Mouse (Mus musculus) c-Kit-negative CD71-positive TER-119-positive erythroid progenitor cells, embryonic 14.5 days (primary cell): Measurements from ENCODE around the gene Vav3.

ENCODE experiments used
- DNase-seq: peaks from one replicate; pipeline ENCODE4 v3.0.0-alpha.2; 2013; ENCODE audit warnings: low read depth, low spot score

The Vav3 gene

DNA sequence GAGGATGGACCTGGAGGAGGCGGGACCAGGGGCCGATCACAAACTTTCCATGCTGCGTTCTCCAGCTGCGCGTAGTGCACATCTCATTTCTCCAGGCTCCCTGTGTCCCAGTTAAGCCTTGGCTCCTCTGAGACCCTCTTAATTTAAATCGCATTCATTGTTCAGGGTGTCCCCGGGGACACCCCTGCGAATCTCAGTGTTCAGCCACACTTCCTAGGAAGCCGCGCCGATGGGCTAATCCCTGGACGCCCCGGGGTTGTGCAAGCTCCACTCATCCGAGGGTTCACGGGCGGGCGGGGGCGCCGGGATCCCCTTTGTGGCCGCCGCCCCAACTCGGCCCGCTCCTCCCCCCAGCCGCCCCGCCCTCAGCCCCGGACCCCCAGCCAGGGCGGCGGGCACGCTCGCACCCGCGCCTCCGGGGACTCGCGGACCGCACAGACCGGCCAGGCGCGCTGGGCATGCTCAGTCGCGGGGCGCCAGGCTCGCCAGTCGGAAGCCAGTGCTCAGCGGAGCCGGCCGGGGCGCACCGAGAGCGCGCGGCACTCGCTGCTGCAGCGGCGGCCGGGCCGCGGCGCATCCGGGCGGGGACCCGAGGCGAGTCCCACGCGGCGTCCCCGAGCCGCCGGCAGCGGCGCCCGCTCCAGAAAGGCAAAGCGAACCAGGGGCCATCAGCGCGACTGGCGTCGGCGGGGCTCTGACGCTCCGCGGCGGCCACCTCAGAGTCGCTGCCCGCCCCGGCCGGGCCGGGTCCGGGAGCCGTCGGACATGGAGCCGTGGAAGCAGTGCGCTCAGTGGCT, at the start of gene Vav3:
Gene Vav3, plus strand, starts transcription at position 380 of the 797 bp plus-strand sequence.
- DNase-seq = no peak

DNA sequence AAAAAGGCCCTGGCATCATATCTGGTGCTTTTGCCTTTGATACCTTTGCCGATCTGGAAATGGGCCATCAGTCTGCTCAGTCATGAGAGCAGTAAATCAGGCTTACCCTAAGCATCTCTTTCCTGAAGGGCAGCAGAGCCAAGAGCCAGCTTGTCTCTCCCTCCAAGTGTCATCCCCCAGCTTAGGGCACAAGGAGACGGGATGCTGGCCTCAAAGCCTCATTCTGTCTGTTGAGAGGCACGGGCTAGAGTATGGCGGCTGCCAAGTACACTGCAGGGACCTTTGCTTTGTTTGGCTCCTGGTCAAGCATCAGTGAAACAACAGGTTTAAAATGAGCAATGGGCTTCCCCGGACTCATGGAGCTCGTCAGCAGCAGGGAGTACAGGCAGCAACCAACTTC, 41.6 kb upstream of the Vav3 start:
- DNase-seq = no peak

DNA sequence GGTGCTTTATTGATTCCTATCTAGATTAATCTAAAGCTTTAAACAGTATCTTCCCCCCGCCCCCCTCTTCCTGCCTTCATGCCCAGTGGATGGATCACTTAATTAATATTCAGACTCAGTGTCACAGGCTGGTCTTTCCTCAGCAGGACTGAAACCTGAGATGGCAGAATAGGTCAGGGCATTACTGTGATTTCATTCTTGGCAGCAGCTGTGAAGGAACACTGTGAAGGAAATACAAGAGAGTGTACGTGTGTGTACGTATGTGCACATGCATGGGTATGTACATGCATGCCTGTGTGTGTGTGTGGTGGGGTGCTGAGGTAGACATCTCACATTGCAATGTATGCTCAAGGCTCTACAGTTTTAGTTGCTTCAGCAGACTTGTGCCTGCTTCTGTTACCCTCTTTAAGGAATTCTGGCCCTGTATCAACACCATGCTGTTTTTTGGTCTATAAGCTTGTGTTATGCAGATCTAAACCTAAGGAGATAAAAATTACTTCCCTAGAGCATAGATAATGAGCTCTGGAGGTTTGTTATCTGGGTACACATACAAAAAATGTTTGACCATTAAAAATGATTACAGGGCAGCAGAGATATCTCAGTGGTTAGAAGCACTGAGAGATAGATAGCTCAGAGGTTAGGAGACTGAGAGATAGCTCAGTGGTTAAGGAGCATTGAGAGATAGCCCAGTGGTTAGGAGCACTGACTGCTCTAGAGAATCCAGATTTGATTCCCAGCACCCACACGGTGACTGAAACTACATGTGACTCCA, 41.0 kb upstream of the Vav3 start:
- no peak for DNase-seq

DNA sequence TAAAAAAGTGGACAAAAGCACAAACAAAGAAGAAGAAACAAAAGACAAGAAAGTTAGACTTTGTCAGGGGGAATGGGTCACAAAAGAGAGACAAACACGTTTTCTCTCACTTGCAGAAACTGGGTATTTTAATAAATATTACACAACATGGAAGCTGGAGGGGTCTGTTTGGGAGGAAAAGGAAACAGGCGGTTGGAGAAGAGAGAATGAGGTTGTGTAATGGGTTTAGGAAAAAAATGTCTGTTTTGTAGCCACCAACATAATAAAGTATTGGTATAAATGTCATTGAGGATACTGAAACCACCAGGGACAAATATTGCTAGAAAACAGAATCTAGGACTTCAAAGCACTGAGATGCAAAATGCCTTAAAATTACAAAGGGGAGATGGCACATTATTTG, 38.4 kb upstream of the Vav3 start:
- no peak for DNase-seq

DNA sequence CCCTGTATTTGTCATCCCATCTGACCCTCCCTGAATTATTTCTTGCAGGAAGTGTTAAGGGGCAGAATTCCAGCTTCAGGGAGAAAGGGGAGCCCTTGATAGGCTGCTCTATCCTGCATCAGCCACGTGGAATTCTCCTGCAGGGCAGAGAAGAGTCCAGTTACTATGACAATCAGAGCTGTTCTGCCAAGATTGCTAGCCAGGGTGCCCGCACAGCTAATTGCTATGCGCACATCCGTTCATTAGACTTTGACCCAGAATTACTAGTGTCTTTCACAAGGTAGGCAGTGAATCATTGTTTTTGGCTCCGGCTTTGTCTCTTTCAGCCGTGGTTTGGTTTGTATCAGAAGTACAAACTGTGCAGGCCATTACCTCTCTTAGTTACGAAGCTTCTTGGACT, 33.0 kb upstream of the Vav3 start:
- no peak for DNase-seq

DNA sequence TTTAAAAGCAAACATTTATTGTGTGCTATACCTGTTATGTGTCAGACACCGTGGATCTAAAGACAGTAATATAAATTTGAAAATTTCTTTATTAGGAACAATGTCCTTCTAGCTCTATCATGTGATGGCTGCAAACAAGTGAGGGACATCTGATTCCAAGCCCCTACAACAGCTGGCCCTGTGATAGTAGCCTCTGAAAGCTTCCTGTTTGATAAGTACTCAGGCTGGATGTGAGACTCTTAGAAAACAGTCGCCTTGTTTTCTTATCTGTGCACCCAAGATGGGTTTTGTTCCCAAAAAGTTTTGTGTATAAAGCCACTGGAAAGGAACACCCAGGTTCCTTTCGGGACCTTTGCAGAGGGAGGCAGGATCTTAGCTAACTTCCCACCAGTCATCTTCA, 32.0 kb upstream of the Vav3 start:
- no peak for DNase-seq

DNA sequence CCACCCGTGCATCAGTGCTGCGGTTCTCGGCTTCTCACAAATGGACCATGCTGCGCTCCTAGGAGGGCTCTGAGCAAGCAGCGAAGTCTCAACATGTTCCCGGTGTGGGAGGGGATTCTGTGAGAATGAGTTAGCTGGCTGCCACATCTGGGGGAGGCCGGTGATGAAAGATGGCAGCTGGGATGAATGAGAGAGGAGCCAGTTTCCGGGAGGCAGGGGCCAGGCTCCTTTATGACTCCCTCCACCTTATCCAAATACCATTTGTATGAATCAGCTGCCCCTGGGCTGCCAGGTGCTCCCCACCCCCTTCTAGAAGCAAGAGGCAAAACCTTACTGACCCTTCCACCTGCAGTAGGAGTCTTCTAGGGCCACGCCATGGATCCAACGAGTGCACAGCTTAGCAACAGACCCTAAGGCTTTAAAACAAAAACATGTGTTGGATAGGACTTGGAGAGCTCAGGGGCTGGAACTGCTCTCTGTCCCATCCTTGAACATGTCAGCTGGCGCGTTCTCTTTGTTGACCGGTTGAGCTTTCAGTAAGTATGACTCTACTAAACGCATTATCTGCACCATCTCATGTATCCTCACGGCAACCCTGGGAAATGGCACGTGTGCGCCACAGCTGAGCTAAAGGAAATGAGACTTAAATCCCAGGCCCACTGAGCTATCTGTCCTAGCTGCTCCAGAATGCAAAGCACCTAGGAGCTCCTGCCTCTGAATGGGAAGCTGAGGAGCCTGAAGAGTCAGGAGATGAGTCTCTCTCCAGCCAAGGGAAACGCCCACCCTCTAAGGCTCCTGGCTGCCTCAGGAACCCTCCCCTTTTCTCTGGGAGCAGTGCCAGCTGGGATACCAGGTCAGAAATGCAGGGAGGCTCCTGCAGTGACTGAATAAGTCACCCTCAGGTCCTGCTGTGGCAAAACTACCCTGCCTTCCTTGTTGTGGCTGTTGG, 30.9 kb upstream of the Vav3 start:
- no peak for DNase-seq

DNA sequence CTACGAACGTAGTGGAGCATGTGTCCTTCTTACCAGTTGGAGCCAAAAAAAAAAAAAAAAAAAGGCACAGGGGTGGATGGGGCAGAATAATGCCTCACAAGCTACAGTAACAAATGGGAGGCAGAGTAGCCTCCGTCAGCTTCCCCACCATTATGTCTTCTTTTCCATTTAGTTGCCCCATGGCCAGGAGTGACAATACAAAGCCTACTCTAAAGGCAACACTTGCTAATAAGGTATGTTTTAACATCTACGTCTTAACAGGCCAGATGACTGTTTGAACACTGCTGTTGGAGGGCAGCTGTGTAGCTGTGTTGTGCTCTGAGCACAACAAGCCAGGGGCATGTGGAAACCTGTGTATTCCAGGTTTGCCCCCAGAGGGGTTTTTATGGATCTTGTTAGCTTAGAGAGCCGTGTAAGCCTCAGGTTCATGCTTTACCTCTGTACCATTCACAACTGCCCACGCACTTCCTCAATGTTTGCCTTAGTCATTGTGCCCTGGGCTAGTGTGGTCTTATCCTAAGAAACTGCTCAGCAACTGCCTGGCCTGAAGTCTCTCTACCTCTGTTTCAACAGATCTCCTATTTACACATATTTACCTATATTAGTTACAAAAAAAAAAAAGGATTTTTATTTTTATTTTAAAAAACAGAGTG, 29.2 kb upstream of the Vav3 start:
- no peak for DNase-seq

DNA sequence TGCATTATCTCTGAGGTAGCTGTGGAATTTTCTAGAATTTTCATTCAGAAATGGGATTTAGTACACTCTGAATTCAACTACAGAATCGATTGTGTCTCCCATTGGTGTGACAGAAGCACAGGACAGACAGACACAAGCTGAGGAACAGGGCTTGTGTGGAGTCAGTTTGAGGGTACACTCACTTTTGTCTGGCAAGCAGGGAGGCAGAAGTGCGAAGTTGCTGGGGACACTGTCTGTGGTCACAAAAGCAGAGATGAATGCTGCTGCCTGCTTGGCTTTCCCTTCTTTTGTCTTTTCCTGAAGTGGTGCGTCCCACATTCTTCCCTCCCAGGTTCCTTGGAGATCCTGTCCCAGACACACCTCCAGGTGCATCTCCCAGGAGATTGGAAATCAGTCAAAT, 28.6 kb upstream of the Vav3 start:
- no peak for DNase-seq

DNA sequence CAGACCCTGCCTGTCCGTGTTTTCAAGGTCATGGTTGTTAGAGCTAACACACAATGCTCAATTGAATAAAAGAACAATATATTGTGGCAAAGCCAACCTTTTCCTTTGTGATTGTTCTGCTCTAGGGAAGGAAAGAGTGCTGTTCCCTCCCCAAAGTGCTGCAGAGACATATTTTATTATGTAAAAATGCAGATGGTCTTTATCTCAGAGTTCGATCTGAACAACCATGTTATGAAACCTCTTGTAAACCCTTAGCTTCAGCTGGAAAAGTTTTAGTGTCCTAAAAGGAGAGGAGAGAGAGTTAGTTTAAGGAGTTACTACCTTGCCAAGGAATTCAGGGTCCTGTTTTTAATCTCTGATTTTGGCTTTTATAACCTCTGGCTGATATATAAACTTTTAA, 27.0 kb upstream of the Vav3 start:
- DNase-seq = no peak

DNA sequence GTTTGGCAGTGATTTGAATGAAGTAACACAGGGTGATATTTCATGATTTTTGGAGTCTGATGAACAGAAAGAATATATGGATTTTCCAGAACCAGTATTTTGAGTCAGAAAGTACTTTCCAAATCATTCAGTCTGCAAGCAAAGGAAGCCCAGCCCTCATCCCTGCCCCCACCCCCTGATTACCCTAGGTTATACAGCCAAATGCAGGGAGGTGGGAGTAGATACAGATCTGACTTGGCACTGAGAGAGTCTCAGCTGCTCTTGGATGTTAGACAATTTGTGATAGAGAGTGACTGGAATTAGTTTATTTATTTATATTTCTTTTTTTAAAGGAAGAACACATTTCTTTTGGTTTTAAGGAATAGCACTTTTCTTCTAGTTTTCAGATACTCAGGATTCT, 18.2 kb upstream of the Vav3 start:
- DNase-seq = no peak

DNA sequence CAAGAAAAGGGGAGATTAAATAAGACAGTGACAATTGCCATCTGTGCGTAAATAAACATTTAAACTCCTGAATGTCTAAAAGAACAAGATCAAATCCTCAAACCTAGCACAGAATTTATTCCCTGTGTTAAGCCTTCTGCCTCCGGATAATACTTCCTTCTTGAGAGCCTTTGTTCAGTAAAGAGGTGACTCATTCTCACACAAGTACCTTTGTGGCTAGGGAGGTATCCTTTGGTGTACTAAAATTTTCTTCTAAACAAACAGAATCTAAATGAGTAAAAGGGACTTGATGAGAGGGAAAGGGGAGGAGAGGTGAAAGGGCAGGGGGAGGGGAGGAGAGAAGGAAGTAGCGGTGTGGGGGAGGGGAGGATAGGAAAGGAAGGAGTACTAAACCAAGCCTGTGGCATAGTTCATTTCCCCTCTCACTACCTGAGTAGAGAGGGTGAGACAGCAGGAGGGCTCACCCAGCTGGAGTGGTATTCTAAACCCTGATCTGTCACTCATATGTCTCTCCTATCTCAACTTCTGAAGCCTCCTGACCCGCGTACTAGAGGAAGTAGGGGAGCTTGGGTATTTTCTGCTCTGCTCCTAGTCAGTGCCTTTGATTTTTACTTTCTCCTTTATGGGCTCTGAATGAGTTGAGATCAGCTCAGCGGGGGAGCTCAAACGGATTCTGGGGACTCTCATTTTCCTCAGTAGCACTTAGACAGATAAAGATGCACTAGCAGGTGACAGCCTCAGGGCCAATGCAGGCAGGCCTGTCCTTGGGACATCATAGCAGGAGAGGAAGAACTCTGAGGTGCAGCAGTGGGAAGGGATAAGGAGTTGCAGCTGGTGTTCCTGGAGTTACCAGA, 16.8 kb upstream of the Vav3 start:
- no peak for DNase-seq

DNA sequence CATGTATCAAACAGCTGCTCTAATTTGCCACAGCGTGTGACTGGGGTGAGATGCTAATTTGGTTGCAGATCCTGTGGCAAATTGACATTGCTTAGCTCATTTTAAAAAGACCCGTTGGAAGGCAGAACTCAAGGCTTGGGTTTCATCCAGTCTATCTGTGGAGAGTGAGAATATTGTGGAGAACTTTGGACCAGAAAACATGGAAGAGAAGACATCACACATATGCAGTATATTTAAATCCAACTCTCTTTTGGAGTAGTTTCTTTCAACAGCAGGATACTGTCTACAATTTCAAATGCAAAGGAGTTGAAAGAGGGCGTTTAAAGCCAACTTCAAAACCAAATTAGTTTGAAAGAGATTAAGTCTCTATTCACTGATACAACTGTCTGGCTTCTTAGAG, 13.3 kb upstream of the Vav3 start:
- DNase-seq = no peak

DNA sequence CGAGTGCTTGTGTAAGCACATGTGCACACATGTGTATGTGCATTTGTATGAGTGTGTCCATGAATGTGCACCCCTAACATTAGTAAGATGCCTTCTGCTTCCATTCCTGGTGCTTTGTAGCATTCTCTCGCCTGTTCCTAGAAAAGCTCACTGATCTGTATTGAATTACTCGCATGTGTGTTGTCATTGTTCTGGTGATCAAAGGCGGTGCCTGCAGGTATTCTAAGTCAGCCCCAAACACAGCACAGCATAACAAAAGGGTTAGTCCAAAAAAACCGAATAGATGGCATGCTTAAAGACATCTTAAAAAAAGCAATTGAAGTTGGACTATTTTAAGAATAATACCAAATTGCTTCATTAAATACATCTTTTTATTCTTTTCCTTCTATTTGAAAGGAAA, 7.7 kb upstream of the Vav3 start:
- DNase-seq = no peak

DNA sequence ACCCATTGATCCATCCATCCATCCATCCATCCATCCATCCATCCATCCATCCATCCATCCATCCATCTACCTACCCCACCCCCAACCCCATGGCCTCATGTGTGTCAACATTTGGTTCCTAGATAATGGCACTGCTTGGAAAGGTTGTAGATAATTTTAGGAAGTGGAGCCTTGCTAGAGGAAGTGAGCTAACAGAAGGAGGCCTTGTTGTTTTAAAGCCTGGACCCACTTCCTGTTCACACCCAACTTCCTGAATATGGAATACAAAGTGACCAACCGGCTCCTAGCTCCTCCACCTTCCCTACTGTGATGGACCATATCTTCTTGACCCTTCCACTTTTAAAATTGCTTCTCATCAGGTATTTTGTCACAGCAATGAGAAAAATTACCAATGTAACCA, 5.0 kb upstream of the Vav3 start:
- DNase-seq = no peak

DNA sequence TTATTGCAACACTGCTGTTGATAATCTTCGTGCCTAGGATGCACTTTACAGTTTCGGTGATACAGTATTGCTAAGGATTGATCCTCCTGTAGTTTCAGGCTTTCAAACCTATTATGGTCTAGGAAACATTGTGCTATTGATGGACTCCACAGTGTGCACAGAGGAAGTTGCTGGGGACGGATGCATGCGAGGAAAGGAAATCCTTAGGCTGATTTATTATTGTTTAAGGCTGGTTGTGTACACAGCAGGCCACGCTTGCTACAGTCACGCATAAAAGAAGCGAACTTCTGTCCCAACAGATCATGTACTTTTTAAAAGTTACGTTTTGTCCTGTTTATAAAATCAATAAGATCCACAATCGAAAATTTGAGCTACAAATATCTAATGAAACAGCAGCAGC, 1.2 kb upstream of the Vav3 start:
- no peak for DNase-seq

DNA sequence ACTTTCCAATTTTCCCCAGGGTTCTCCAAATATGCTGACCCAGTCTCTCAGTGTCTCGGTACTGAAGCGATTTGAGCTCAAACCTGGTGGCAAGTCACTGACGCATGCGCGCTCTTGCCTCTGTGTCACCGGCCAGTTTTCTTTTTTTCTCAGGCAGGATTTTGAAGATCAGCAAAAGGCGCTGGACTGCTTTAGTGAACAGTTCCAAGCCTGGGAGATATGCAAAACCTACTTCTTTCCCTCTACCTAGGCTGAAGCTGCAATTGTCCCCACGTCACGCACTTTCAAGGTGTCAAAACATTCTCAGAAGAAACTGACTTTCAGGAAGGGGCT, 546 bp upstream of the Vav3 start:
- DNase-seq = no peak

DNA sequence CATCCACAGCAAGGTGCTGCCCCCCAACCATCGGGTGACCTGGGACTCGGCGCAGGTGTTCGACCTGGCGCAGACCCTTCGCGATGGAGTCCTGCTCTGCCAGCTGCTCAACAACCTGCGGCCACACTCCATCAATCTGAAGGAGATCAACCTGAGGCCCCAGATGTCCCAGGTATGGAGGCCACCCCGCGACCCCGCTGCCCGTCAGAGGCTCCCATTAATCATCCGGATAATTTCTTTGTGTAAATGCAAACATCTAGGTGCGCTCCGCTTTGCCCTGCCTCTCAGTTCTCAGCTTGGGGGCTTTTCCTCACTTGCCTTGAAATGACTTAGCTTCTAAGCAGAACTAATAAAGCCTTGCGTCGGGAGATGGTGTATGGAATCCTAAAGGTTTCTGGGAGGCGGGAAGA, 623 bp downstream of the Vav3 start:
- DNase-seq = no peak

DNA sequence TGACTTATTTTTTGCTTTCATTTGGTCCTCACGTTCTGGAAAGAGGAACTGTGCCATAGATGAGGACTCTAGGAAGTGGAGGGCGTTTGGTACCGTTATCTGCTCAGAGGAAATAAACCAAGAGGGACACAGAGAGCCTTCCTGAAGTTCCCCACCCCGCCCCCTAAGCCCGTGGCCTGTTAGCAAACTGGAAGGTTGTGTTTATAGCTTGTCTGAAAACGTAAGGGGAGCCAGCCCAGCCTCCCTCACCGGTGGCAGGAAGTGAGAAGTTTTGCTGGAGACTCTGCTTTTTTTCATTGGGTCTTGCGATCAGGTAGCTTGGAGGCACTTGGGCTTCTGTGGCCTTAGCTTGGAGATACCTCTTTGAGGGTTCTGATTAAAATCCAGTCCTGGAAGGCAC, 1.2 kb downstream of the Vav3 start:
- no peak for DNase-seq

DNA sequence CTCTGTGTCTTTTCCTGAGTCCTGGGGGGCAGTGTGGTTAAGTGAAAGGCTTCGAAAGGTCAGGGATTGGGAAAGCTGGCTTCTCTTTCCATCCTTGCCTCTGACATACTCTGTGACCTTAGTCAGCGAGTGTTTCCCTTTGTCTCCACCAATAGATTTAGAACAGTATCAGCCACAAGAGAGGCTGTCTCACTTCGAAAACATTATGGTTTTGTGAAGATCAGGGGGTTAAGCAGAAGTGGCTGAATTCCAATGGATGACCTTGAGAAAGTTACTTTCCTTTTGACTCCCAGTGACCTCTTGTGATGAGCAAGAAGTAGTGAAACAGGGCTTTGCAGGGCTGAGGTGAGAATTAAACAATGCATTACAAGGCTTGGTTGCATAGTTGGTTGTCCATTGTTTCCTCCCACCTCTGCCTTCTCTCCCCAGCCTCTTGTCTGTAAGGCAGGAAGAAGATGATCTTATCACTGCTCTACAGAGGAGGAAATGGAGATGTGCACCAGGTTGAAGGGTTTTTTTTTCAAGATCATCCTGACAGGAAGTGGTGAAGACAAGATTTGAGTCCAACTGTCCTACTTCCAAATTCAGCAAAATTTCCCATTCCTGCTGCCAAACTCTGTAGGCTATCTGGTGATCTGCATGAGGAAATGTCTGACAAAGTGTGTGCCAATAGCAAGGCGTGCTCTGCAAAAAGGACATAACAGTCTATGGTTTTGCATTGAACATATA, 11.7 kb downstream of the Vav3 start:
- no peak for DNase-seq
